9 mouse cellular contexts compared by ENCODE assay signal in the genomic region with DNA sequence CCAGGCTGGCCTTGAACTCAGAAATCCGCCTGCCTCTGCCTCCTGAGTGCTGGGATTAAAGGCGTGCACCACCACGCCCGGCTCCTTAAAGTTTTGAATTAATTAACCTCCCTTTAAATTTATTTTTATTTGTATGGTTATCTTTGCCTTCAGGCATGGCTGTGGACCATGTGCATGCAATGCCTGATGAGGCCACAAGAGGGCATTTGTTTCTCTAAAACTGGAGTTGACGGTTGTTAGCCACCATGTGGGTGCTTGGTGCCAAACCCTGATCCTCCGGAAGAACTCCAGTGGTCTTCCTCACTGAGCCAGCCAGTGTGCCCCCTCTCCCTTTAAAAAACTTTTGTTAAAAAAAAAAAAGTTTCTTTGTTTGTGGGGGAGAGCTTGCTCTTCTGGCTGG. TPM values are rescaled to one million over a fixed set of nuclear protein-coding genes. Genes with fewer than 3 reads are reported as not detected.
DNase-seq lines count a peak whose midpoint lies in the region; ATAC-seq and TF ChIP-seq lines count a peak whose summit lies in the region.
"Had no signal": no experiment of that assay in that cellular context is flagged by ENCODE, and none has a peak within 500 bp of the region (broad histone marks: within the 10 kb centered on the region; RNA-seq: fewer than 3 reads in every experiment).

No protein-coding gene starts in this region.

- no peaks in the 10 kb centered on the region for H3K36me3 ChIP-seq in midbrain, embryonic 11.5 days (ENCODE audit: control insufficient read depth, insufficient read depth, low read length)
- no peaks in the 10 kb centered on the region for H3K36me3 ChIP-seq in midbrain, embryonic 13.5 days
- no peaks in the 10 kb centered on the region for H3K36me3 ChIP-seq in kidney, postnatal 0 days (ENCODE audit: insufficient read depth, low read length)
- H3K36me3 ChIP-seq: stomach, embryonic 15.5 days had no signal

- no peaks in the 10 kb centered on the region for H3K4me1 ChIP-seq in midbrain, embryonic 11.5 days (ENCODE audit: control insufficient read depth, insufficient read depth, low read length)
- no peaks in the 10 kb centered on the region for H3K4me1 ChIP-seq in midbrain, embryonic 13.5 days (replicated peaks)
- H3K4me1 ChIP-seq in kidney, postnatal 0 days (replicated peaks; ENCODE audit: insufficient read depth, low read length): 0 out of 2 replicates have a peak, but pooled peaks cover 6% of the 10 kb centered on the region
- H3K4me1 ChIP-seq: stomach, embryonic 15.5 days had no signal

- TF ChIP-seq CTCF in kidney, postnatal 0 days (IDR thresholded peaks at IDR 0.05; ENCODE audit: low read depth): peak; percentile 62

- WGBS in midbrain, embryonic 11.5 days: 71% methylated on average over 6 of the region's 6 CpGs
- WGBS in midbrain, embryonic 13.5 days: 69% methylated on average over 6 of the region's 6 CpGs
- WGBS in kidney, postnatal 0 days: 80% methylated on average over 6 of the region's 6 CpGs

- no peak overlapping the region for H3K4me3 ChIP-seq in midbrain, embryonic 11.5 days (ENCODE audit: low read depth, low read length)
- no peak overlapping the region for H3K4me3 ChIP-seq in midbrain, embryonic 13.5 days (replicated peaks)
- H3K4me3 ChIP-seq in kidney, postnatal 0 days (replicated peaks; ENCODE audit: low read depth, low read length): no peak overlapping the region

- H3K4me2 ChIP-seq in midbrain, embryonic 11.5 days: no peak overlapping the region
- no peak overlapping the region for H3K4me2 ChIP-seq in midbrain, embryonic 13.5 days (replicated peaks)
- no peak overlapping the region for H3K4me2 ChIP-seq in kidney, postnatal 0 days (ENCODE audit: low read length)

- no peaks in the 10 kb centered on the region for H3K9me3 ChIP-seq in midbrain, embryonic 11.5 days (ENCODE audit: control insufficient read depth, low read length)
- no peaks in the 10 kb centered on the region for H3K9me3 ChIP-seq in midbrain, embryonic 13.5 days
- H3K9me3 ChIP-seq in kidney, postnatal 0 days (replicated peaks; ENCODE audit: low read length): no peaks in the 10 kb centered on the region
- H3K9me3 ChIP-seq: stomach, embryonic 15.5 days had no signal

- 0 out of 2 replicates have a peak, but pooled peaks have one; percentile 4 for ATAC-seq in midbrain, embryonic 11.5 days (ENCODE audit: low FRiP score)
- no peak for ATAC-seq in midbrain, embryonic 13.5 days
- ATAC-seq in common myeloid progenitor, adult 5-6 weeks (replicated peaks; ENCODE audit: low read depth, poor library complexity, severe bottlenecking): peak; percentile 57; the same call in 1 of the 2 replicates
- ATAC-seq in kidney, postnatal 0 days (replicated peaks; ENCODE audit: low FRiP score, low read depth): no peak
- ATAC-seq in megakaryocyte progenitor cell, adult 5-6 weeks (replicated peaks; ENCODE audit: poor library complexity): peak; percentile 86

- no peak overlapping the region for H3K27ac ChIP-seq in midbrain, embryonic 11.5 days (ENCODE audit: low read depth, low read length)
- H3K27ac ChIP-seq in midbrain, embryonic 13.5 days: no peak overlapping the region
- H3K27ac ChIP-seq in kidney, postnatal 0 days: no peak overlapping the region
- H3K27ac ChIP-seq: stomach, embryonic 15.5 days had no signal

- no peak overlapping the region for H3K9ac ChIP-seq in midbrain, embryonic 11.5 days (ENCODE audit: low read length)
- no peak overlapping the region for H3K9ac ChIP-seq in midbrain, embryonic 13.5 days (replicated peaks)
- no peak overlapping the region for H3K9ac ChIP-seq in kidney, postnatal 0 days (ENCODE audit: low read depth, low read length)
- H3K9ac ChIP-seq: stomach, embryonic 15.5 days had no signal

- peak; percentile 20 for DNase-seq in cerebellum, adult 9-11 months
- no peak for DNase-seq in cerebellum, adult 9-10 months
- DNase-seq in midbrain, embryonic 11.5 days (ENCODE audit: low spot score, missing footprints): no peak
- DNase-seq in kidney, postnatal 0 days (ENCODE audit: low spot score): no peak
- DNase-seq in thymus, adult 18-20 months: peak; percentile 32 to 37

- no peaks in the 10 kb centered on the region for H3K27me3 ChIP-seq in midbrain, embryonic 11.5 days (ENCODE audit: control insufficient read depth, insufficient read depth, low read length)
- H3K27me3 ChIP-seq in midbrain, embryonic 13.5 days: peaks cover 5% of the 10 kb centered on the region; the same call in 1 of the 2 replicates
- no peaks in the 10 kb centered on the region for H3K27me3 ChIP-seq in kidney, postnatal 0 days (ENCODE audit: insufficient read depth, low read length)
- H3K27me3 ChIP-seq: stomach, embryonic 15.5 days had no signal

RNA-seq across cellular contexts. Expression of gene Bbs5, which starts 11.2 kb away (rescaled TPM):
- 12.4 and 19.5 TPM in 2 replicates for polyA plus RNA-seq in midbrain, embryonic 11.5 days (2014; fragmentation: Nextera tagmentation; extraction: Ambion mirVana)
- polyA plus RNA-seq in midbrain, embryonic 13.5 days (2015; fragmentation: Nextera tagmentation; extraction: Ambion mirVana): 24.3 and 24.8 TPM in 2 replicates
- 4.2 and 8.4 TPM in 2 replicates for total RNA-seq in common myeloid progenitor, adult 5-6 weeks (2017)
- 18.2 and 20.4 TPM in 2 replicates for polyA plus RNA-seq in kidney, postnatal 0 days (2015; fragmentation: Nextera tagmentation; extraction: Ambion mirVana)
- total RNA-seq in megakaryocyte progenitor cell, adult 5-6 weeks (2015): 6.8 and 8.9 TPM in 2 replicates
- total RNA-seq in megakaryocyte progenitor cell, adult 5-6 weeks (2017): 4.6 and 5.2 TPM in 2 replicates

RNA-seq across cellular contexts. Expression of gene Klhl41, which starts 34.1 kb away (rescaled TPM):
- polyA plus RNA-seq in midbrain, embryonic 11.5 days (2014; fragmentation: Nextera tagmentation; extraction: Ambion mirVana): 0.12 and 0.40 TPM in 2 replicates
- polyA plus RNA-seq in midbrain, embryonic 13.5 days (2015; fragmentation: Nextera tagmentation; extraction: Ambion mirVana): 0.13 and 0.18 TPM in 2 replicates
- total RNA-seq in common myeloid progenitor, adult 5-6 weeks (2017): not detected in 2 replicates
- polyA plus RNA-seq in kidney, postnatal 0 days (2015; fragmentation: Nextera tagmentation; extraction: Ambion mirVana): 0.14 and 0.20 TPM in 2 replicates
- total RNA-seq in megakaryocyte progenitor cell, adult 5-6 weeks (2015): not detected in 2 replicates
- 0.07 TPM in 1 of 2 replicates, not detected in the other for total RNA-seq in megakaryocyte progenitor cell, adult 5-6 weeks (2017)

RNA-seq across cellular contexts. Expression of gene Lrp2, which starts 49.9 kb away (rescaled TPM):
- 5.0 and 5.6 TPM in 2 replicates for polyA plus RNA-seq in midbrain, embryonic 11.5 days (2014; fragmentation: Nextera tagmentation; extraction: Ambion mirVana)
- polyA plus RNA-seq in midbrain, embryonic 13.5 days (2015; fragmentation: Nextera tagmentation; extraction: Ambion mirVana): 2.2 and 3.7 TPM in 2 replicates
- not detected in 2 replicates for total RNA-seq in common myeloid progenitor, adult 5-6 weeks (2017)
- 37.5 TPM in 2 replicates for polyA plus RNA-seq in kidney, postnatal 0 days (2015; fragmentation: Nextera tagmentation; extraction: Ambion mirVana)
- total RNA-seq in megakaryocyte progenitor cell, adult 5-6 weeks (2015): not detected in 2 replicates
- total RNA-seq in megakaryocyte progenitor cell, adult 5-6 weeks (2017): under 0.01 TPM in 1 of 2 replicates, not detected in the other

Comparison
In these comparisons a context has a peak if more than half of its experiments do, and no peak if none do; other contexts are left out.
1. DNase-seq: peak in cerebellum, adult 9-11 months (single experiment) and thymus, adult 18-20 months (2 of 2); none in cerebellum, adult 9-10 months (single experiment), midbrain, embryonic 11.5 days (single experiment) and kidney, postnatal 0 days (single experiment).
2. ATAC-seq: peak in midbrain, embryonic 11.5 days (single experiment), common myeloid progenitor, adult 5-6 weeks (single experiment) and megakaryocyte progenitor cell, adult 5-6 weeks (single experiment); none in midbrain, embryonic 13.5 days (single experiment) and kidney, postnatal 0 days (single experiment).